Mouse (Mus musculus) large intestine, adult 2 months (tissue): ENCODE data around the gene Arfip2. TPM values are rescaled to one million over a fixed set of nuclear protein-coding genes. Genes with fewer than 3 reads are reported as not detected.

Experiments
- DNase-seq: peaks from one replicate; pipeline ENCODE4 v3.0.0-alpha.2; 2012; ENCODE audit warnings: low read depth, low spot score
- WGBS: fragments of 180-500 bp; shearing (Covaris S2); methylation state at CpG from one replicate; pipeline ENCODE4 v1.1.7; 2018; 5-methylcytosine and 5-hydroxymethylcytosine counted together
- polyA plus RNA-seq: library from polyadenylated mRNA; depleted of rRNA; stranded (reverse); fragments of >200 nt; gene quantifications from 2 replicates; pipeline ENCODE4 v1.2.3, GENCODE M21; 2012; rRNA removed

Gene Arfip2
- 50.9 and 58.5 TPM in 2 replicates for polyA plus RNA-seq

DNA sequence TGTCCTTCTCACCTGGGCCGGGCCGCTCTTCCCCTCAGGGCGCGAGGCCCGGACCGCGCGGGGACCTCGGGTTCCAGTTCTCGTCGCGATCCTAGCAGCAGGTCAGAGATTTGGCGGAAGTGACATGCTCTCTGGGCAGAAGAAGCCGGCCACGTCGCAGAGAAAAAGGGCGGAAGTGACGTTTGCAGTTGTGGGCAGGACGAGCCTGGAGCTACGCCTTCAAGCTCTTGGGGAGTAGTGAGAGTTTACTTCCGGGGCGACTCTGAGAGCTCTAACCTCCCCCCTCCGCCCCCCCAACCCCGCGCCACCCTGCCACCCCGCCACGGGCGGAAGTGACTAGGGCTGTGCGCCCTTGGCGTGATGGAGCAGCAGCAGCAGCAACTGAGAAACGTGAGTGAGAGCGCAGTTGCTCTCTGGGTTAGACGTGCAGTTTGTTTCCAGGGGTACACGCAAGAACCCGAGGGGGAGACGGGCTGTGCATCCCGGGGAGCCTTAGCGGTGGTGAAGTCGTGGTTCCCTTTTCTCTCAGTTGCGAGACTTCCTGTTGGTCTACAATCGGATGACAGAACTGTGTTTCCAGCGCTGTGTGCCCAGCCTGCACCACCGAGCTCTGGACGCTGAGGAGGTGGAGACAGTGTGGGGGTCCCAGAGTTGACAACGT is at the start of gene Arfip2, which contains the start of gene Gm45799:
Arfip2 (minus strand) TSS at position 184 of the 661 bp plus-strand sequence.
Gm45799 (plus strand) TSS at position 320 of the 661 bp plus-strand sequence.
- peak; percentile 99 for DNase-seq
- WGBS: under 1% methylated on average over 45 of the region's 45 CpGs

DNA sequence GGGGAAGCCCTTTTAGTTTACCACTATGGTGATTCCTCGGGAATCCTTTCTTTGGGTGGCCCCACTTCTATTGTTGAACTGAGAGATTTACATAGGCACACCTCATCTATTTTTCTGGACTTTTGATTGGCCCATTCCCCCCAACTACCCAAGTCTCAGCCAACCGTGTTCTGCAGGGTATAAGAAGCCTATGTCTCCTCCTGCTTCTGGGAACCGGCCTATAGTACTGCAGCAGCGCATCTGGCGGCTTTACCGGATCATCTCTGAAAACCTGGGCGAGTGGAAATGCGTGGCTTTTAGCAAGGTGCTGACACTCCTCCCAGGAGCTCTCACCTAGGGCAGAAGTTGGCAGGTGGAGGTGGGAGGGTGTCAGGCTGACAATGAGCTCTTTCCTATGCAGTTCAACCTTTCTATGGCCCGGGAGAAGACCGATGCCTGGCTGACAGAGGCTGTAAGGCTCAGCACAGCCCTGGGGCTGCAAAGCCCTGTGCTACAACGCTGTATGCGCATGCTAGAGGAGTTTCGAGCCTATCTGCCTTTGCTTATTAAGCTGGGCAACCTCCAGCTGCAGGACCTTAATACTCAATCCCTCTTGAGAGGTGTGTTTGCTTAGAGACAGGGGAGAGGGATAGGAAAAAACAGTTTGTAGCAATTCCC is 45.5 kb upstream of the Arfip2 start:
- DNase-seq: no peak
- WGBS: 19% methylated on average over 13 of the region's 13 CpGs

DNA sequence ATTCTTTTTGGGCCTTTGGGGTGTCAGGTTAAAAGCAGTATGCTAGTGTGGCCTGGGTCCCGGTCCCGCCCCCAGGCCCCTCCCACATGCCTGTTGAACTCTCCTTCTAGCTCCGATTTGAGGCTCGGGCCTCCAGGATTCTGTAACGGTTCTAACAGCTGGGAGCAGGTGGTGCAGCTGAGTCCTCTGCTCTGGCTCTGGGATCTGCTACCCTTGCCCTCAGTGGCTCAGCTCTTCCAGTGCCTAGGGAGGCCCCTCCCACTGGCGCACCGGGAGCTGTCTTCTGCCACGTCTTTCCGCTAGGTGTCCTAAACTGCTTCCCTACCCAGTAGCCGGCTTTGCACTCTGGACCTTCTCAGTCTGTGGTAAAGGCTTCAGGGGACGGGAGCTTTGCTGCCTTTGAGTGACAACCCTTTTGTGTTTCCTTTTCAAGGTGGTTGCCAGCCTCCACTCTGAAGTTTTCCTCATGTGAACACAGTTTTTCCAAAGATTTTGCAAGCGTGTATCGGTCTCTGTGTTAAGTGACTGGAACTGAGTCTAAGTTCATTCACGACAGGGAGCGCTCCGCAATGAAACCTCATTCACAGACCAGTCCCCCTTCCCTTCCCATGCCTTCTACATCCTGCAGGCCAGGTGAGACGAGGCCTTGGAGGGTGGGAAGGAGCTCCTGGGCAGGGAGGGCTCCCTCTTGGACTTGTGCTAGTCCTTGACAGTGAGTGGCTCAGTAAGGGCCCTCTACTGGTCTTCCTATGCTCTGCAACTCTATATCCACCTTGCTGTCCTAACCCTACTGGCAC is 10.6 kb upstream of the Arfip2 start, which contains the start of gene Dnhd1:
Dnhd1 (plus strand) TSS at position 189 of the 797 bp plus-strand sequence.
- 1% methylated on average over 17 of the region's 17 CpGs for WGBS
- DNase-seq: no peak

- WGBS: 42% methylated on average over 3 of the region's 3 CpGs
- DNase-seq: no peak
Observed at GRCm38 (mm10) chr7:105641936-105642335, 1.7 kb upstream of the Arfip2 start.

GRCm38 (mm10) chr7:105640894-105641255 is 659 bp upstream of the Arfip2 start:
- under 1% methylated on average over 18 of the region's 18 CpGs for WGBS
- no peak for DNase-seq

- no peak for DNase-seq
- WGBS: 2% methylated on average over 2 of the region's 2 CpGs
Observed at GRCm38 (mm10) chr7:105639756-105640155, 460 bp downstream of the Arfip2 start, which contains the start of gene Timm10b. Gene Timm10b (plus strand): TSS chr7:105640056.

- no peak for DNase-seq
- 42% methylated on average over 9 of the region's 9 CpGs for WGBS
Observed at GRCm38 (mm10) chr7:105639304-105639703, 912 bp downstream of the Arfip2 start.

DNA sequence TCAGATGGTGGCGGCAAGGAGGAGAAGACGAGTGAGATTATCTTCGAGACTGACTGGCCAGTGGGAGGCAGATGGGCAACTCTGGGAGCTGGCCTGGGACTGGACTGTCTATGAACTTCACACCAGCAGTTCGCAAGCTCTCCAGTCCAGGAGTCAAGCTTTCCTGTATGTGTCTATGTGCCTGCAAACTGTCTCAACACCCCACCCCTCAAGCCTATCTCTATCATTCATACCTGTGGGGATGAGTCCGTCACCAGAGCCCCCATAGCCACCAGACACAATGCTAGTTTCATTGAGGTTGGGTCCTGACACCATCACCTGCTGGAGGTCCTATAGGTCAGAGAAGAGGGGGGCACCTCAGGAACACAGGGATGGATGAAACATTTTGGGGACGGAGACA is 1.4 kb downstream of the Arfip2 start:
- 91% methylated on average over 6 of the region's 6 CpGs for WGBS
- DNase-seq: no peak

DNA sequence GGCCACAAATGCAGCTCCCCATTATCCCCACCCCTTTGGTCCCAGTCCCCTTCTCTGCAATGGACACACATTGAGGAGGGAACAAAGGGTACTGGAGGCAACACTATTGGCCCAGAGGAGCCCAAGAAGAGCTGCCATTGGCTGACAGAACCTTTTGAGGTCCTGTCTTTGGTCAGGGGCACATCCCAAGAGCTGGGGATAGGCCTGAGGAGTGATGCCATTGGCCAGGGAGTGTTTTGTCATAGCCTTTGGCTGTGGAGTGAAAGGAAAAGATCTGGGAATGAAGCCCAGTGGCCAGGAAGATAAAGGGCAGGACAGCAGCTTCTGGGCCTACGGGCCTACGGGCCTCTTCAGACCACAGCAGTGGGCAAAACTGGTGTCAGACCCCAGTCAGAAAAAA is 4.5 kb downstream of the Arfip2 start:
- DNase-seq: no peak
- 89% methylated on average over 2 of the region's 2 CpGs for WGBS

GRCm38 (mm10) chr7:105634272-105634920 is 5.8 kb downstream of the Arfip2 start:
- WGBS: 50% methylated on average over 9 of the region's 9 CpGs
- no peak for DNase-seq

GRCm38 (mm10) chr7:105633801-105634135 is 6.4 kb downstream of the Arfip2 start:
- no peak for DNase-seq
- WGBS: 3% methylated on average over 10 of the region's 10 CpGs

GRCm38 (mm10) chr7:105633127-105633800 is 7.0 kb downstream of the Arfip2 start, which contains the start of gene Trim3:
Gene Trim3 (minus strand): TSS chr7:105633571.
- under 1% methylated on average over 71 of the region's 71 CpGs for WGBS

DNA sequence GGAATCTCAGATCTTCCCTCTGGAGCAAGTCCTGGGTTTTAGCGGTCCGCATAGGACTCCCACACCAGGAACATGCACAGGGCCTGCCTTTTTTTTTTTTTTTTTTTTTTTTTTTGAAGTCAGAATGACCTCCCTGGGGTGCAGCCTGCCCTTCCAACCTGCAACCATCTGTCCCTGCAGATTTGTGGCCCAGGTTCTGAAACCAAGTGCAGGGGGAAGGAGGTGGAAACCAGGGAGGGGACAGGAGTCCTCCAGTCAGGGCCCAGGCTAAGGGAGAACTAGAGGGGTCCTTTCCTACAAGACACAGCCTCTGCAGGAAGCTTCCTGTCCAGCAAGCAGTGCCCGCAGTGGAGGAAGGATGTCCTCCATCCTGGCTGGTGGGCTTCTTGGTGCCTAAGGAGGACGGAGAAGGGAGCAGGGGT is 7.7 kb downstream of the Arfip2 start:
- DNase-seq: no peak
- 26% methylated on average over 4 of the region's 4 CpGs for WGBS

More at GRCm38 (mm10) chr7:105633127-105633800, 7.0 kb downstream of the Arfip2 start, which contains the start of gene Trim3:
- DNase-seq: no peak

DNA sequence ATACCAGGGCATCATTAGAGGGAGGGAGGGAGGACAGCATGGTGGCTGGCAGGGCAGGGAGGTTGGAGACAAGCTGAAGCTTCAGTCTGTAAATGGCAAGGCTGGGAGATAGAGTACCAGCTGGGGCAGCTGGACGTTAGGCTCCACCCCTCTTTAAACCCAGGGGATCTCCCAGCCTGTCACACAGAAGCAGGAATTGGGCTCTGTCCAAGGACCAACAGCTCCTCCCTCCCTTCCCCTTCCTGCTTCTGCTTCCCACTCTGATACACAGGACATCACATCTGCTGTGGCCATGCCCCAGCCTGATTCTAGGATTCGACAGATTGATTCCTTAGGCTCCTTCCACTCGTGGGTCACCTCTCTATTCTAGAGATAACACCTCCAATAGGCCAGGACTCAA is 11.6 kb downstream of the Arfip2 start:
- WGBS: 11% methylated on average over 3 of the region's 3 CpGs
- DNase-seq: no peak

DNA sequence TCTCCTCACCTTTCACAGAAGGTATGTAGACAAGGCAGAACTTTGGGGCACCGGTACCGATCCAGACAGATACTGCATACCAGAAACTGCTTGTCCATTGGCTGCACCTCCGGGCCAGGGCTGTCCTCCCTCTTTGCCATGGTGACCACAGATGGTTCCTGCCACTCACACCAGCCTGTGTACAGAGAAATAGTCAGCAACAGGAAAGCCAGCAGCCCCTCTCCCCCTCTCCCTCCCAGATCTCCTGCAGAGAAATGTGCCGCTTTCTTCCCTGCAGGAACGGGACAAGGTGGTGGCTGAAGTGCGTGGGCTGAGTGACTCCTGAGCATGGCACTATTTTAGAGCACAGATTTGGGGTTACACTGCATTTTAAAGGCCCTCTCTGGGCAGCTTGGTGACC is 14.8 kb downstream of the Arfip2 start:
- whole genome bisulfite sequencing: 91% methylated on average over 6 of the region's 6 CpGs
- DNase-seq: no peak

DNA sequence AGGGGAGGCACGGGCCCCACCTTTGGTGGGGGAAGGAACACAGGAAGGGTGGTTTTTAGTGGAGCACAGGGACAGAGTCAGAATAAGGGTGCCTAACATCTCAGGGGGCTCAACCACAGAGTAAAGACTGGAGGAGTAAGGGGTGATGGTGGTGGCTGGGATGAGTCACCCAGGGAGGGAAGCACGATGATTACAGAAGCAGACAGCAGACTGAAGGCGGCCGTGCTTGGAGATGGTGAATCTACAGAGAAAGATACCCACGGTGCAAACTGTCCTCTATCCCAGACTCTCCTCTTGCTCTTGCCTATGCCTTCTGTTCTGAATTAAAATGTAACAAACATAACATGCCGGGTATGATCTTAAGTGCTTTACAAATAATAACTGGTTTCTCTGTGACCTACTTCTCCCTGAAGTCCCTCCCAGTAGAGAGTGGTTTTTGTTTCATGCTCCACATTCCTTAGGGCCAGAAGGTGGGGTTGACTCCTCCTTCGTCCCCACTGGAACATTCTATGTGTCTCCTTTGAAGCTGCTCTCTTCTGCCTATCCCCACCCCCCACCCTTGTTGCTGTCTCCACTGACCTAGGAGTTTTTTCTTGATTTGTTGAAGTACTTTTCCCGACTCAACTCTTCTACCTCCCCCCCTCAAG is 18.4 kb downstream of the Arfip2 start:
- DNase-seq: no peak

DNA sequence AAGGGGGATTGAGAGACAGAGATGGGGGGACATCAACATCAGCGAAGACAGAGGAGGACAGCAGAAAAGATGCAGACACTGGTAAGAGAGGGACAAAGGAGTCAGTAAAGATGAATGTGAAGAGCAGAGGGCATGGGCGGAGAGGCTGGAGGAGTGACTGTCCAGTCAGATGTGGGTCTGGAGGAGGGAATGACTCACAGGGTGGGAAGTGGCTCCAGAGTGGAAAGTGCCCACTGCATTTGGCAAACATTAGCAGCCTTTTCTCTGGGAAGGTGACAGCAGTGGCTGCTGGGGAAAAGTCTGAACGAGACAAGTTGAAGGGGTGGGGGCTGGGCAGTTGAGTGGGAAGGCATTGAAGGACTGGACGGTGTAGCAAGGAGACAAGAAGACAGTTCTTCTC is 19.2 kb downstream of the Arfip2 start:
- 78% methylated on average over 4 of the region's 4 CpGs for WGBS

More for the DNA sequence above, 18.4 kb downstream of the Arfip2 start:
- WGBS: 58% methylated on average over 8 of the region's 8 CpGs

DNA sequence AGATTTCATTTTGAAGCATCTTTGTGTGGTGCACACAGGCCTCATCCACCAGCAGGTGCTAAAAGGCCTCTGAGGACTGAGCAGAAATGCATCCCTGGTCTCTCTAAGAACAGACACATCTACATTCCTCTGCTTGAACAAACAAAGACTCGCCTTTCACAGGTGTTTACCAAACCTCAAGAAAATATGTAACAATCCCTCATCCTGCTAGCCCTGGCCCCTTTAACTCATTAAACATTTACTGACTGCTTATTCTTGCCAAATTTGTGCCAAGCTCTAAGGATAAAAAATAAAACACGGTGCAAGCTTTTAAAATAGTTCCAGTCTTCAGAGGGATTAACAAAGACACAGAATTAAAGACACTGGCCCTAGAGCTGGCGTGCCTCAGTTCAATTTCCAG is 20.5 kb downstream of the Arfip2 start:
- DNase-seq: no peak
- 39% methylated on average over 3 of the region's 3 CpGs for WGBS

More for the DNA sequence above, 19.2 kb downstream of the Arfip2 start:
- no peak for DNase-seq

DNA sequence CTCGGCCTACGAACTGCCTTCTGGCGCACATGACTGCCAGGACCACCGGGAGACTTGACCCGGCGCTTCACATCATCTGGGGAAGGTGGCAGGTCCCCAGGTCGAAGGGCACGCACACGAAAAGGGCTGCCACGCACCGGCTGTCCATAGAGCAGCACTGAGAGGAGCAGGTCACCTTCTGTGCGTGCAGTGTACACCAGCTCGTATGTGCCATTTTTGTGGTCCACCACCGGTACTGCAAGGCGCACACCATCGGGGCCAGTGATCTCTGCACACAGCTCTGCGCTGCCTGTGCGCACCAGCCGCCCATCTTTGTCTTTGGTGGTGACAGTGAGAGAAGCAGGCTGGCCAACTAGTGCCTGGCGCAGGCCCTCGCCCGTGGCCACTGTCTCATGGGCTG is 22.4 kb downstream of the Arfip2 start:
- 96% methylated on average over 22 of the region's 22 CpGs for WGBS
- DNase-seq: no peak
